Mouse (Mus musculus) kidney, adult 2 months (tissue): ENCODE data around the gene Zfp174. TPM values are rescaled to one million over a fixed set of nuclear protein-coding genes. Genes with fewer than 3 reads are reported as not detected.
"Not testable (repeated sequence)": the region's sequence is repeated elsewhere in the genome, so short reads cannot be mapped to it uniquely, and the experiment has no call there.

ENCODE experiments used
- DNase-seq: peaks from one replicate; pipeline ENCODE4 v3.0.0; 2021
- H3K27ac ChIP-seq: fragments of 200-500 bp; 2 replicates; pipeline ENCODE4 v1.5.1; 2012; ENCODE audit warnings: low read depth, low read length, control low read depth, inconsistent platforms; ENCODE audit not compliant: insufficient read depth
- H3K27me3 ChIP-seq: fragments of 200-500 bp; replicated peaks from 2 replicates; pipeline ENCODE4 v1.6.1; 2012; ENCODE audit warnings: mild to moderate bottlenecking, moderate library complexity, low read length, inconsistent platforms; ENCODE audit not compliant: control insufficient read depth, insufficient read depth
- H3K36me3 ChIP-seq: fragments of 200-500 bp; 2 replicates; pipeline ENCODE4 v1.6.1; 2012; ENCODE audit warnings: mild to moderate bottlenecking, moderate library complexity, low read length, inconsistent platforms; ENCODE audit not compliant: control insufficient read depth, insufficient read depth
- H3K4me1 ChIP-seq: fragments of 200-500 bp; 2 replicates; pipeline ENCODE4 v1.6.1; 2011; ENCODE audit warnings: low read length; ENCODE audit not compliant: control insufficient read depth, insufficient read depth
- H3K4me3 ChIP-seq: fragments of 200-500 bp; 2 replicates; pipeline ENCODE4 v1.5.1; 2011; ENCODE audit warnings: mild to moderate bottlenecking, low read depth, low read length, control low read depth; ENCODE audit not compliant: insufficient read depth
- CTCF ChIP-seq: fragments of 200-500 bp; conservative IDR thresholded peaks from 2 replicates; pipeline ENCODE4 v1.5.1; 2011; ENCODE audit warnings: low read depth, mild to moderate bottlenecking, control low read depth, low read length, moderate library complexity, mixed read lengths; ENCODE audit not compliant: insufficient read depth, insufficient read length
- POLR2A ChIP-seq: fragments of 200-500 bp; IDR thresholded peaks from one replicate; pipeline ENCODE4 v1.6.1; 2011; ENCODE audit warnings: low read depth, low read length, control low read depth
- WGBS: fragments of 180-500 bp; shearing (Covaris S2); methylation state at CpG from one replicate; pipeline ENCODE4 v1.1.7; 2018; 5-methylcytosine and 5-hydroxymethylcytosine counted together
- polyA plus RNA-seq: library from polyadenylated mRNA; depleted of rRNA; stranded (reverse); fragments of >200 nt; gene quantifications from 2 replicates; pipeline ENCODE4 v1.2.3, GENCODE M21; 2012

Zfp174 gene
- polyA plus RNA-seq, 1 experiment: 1.1 TPM

GRCm38 (mm10) chr16:3839157-3839885 is 7.7 kb upstream of the Zfp174 start:
- H3K27me3 ChIP-seq: no peaks in the 10 kb centered on the region
- no peaks in the 10 kb centered on the region for H3K4me1 ChIP-seq
- no peak overlapping the region for H3K4me3 ChIP-seq
- DNase-seq: peak; percentile 37
- H3K27ac ChIP-seq: no peak overlapping the region
- no peaks in the 10 kb centered on the region for H3K36me3 ChIP-seq
- WGBS: 28% methylated on average over 17 of the region's 17 CpGs
- TF ChIP-seq POLR2A: no peak
- TF ChIP-seq CTCF: peak; percentile 67

- no peak overlapping the region for H3K27ac ChIP-seq
- no peak for DNase-seq
- 26% methylated on average over 4 of the region's 4 CpGs for WGBS
- H3K27me3 ChIP-seq: no peaks in the 10 kb centered on the region
- no peak overlapping the region for H3K4me3 ChIP-seq
- TF ChIP-seq CTCF (no peak), POLR2A (no peak)
- no peaks in the 10 kb centered on the region for H3K36me3 ChIP-seq
- H3K4me1 ChIP-seq: no peaks in the 10 kb centered on the region
Measured at GRCm38 (mm10) chr16:3842989-3843388, 4.1 kb upstream of the Zfp174 start.

GRCm38 (mm10) chr16:3843796-3844195 is 3.3 kb upstream of the Zfp174 start:
- no peaks in the 10 kb centered on the region for H3K4me1 ChIP-seq
- DNase-seq: no peak
- H3K4me3 ChIP-seq: no peak overlapping the region
- 77% methylated on average over 1 of the region's 1 CpGs for WGBS
- H3K27ac ChIP-seq: no peak overlapping the region
- TF ChIP-seq CTCF (no peak), POLR2A (no peak)
- H3K27me3 ChIP-seq: no peaks in the 10 kb centered on the region
- H3K36me3 ChIP-seq: no peaks in the 10 kb centered on the region

- Histone ChIP-seq H3K36me3 (no peaks in the 10 kb centered on the region), H3K4me1 (no peaks in the 10 kb centered on the region), H3K4me3 (no peak overlapping the region), H3K27me3 (no peaks in the 10 kb centered on the region), H3K27ac (no peak overlapping the region)
- 78% methylated on average over 4 of the region's 4 CpGs for WGBS
- no peak for TF ChIP-seq POLR2A
- DNase-seq: no peak
Measured at GRCm38 (mm10) chr16:3847871-3848270, 803 bp downstream of the Zfp174 start.

GRCm38 (mm10) chr16:3848416-3848815 is 1.3 kb downstream of the Zfp174 start:
- 81% methylated on average over 3 of the region's 3 CpGs for WGBS
- Histone ChIP-seq H3K4me1 (no peaks in the 10 kb centered on the region), H3K4me3 (no peak overlapping the region)

GRCm38 (mm10) chr16:3851301-3851700 is 4.2 kb downstream of the Zfp174 start:
- H3K27me3 ChIP-seq, H3K4me3 ChIP-seq, H3K27ac ChIP-seq, H3K36me3 ChIP-seq, DNase-seq, H3K4me1 ChIP-seq: not testable (repeated sequence)
- WGBS: 95% methylated on average over 13 of the region's 13 CpGs

More at GRCm38 (mm10) chr16:3848416-3848815, 1.3 kb downstream of the Zfp174 start:
- no peak for DNase-seq
- no peak for TF ChIP-seq CTCF
- TF ChIP-seq POLR2A: no peak
- H3K27ac ChIP-seq: no peak overlapping the region
- no peaks in the 10 kb centered on the region for H3K36me3 ChIP-seq
- H3K27me3 ChIP-seq: no peaks in the 10 kb centered on the region

GRCm38 (mm10) chr16:3852586-3852985 is 5.5 kb downstream of the Zfp174 start:
- no peak overlapping the region for H3K27ac ChIP-seq
- H3K36me3 ChIP-seq: no peaks in the 10 kb centered on the region
- TF ChIP-seq POLR2A (no peak), CTCF (no peak)
- no peaks in the 10 kb centered on the region for H3K4me1 ChIP-seq
- WGBS: 88% methylated on average over 12 of the region's 12 CpGs
- no peaks in the 10 kb centered on the region for H3K27me3 ChIP-seq
- H3K4me3 ChIP-seq: no peak overlapping the region
- DNase-seq: no peak
